Mouse (Mus musculus) heart, postnatal 25 days (tissue): ENCODE data around the gene 2310022A10Rik. TPM values are rescaled to one million over a fixed set of nuclear protein-coding genes. Genes with fewer than 3 reads are reported as not detected.
A peak's percentile ranks its signal among the peaks of the same experiment; 100 is the strongest.

Experiments
- DNase-seq: peaks from one replicate; pipeline ENCODE4 v3.0.0; 2022; ENCODE audit warnings: low spot score
- intact Hi-C: fragments of 180-260 bp; cut with DNase I; formaldehyde crosslinking; loops from one replicate; pipeline ENCODE4 v1.15.1; 2025
- total RNA-seq, 2 experiments: library from RNA; stranded (reverse); gene quantifications; 2 replicates each; pipeline ENCODE4 v1.2.3; 2021

Gene 2310022A10Rik
- total RNA-seq, 2 experiments from 2014 or later = 64.6 to 71.9 TPM

DNA sequence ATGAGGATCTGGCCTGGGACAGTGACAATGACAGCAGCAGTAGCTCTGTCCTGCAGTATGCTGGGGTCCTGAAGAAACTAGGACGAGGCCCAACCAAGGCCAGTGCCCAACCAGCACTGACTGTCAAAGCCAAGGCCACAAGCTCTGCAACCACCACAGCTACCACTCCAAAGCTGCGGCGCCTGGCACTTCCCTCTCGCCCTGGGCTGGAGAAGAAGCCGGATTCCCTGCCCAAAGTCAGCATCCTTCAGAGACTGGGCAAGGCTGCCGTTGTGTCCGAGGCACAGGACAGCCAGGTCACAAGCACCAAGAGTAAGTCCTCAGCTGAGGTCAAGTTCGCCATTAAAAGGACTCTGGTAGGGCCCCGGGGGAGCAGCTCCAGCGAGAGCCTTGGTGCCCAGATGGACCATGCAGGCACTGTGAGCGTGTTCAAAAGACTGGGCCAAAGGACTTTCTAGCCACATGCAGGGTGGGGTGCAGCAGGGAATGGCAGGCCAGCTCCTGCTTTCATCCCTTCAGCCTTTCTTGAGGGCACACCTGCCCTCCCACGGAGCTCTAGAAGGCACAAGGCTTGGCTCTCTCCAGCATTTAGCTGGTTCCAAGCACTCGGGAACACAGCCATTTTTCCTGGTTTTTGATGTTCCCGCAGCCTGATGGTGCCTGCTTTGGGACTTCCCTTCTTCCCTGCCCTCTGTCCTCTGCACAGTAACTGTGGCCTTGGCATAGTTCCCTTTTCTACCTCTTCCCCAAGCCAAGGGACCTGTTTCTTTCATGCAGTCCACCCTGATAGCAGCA lies 27.5 kb downstream of the 2310022A10Rik start:
- intact Hi-C loops = no loop called here
- no peak for DNase-seq

DNA sequence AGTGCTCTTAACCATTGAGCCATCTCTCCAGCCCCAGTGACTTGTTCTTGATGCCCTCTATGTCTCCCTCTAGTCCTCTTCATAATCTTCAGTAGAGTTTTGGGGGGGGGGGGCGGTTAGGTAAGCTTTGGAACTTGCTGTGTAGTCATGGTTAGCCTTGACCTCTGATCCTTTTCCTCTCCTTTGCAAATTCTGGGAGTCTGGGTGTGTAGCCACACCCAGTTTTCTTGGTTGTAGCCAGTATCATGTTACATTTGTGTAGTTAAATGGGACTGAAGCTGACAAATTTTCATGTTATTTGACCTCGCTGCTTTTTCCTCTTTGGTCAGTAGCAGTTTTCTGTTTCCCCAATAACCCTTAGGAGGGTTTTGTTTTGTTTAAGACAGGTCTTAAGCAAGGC lies 33.8 kb downstream of the 2310022A10Rik start:
- intact Hi-C loops = no loop called here
- no peak for DNase-seq

DNA sequence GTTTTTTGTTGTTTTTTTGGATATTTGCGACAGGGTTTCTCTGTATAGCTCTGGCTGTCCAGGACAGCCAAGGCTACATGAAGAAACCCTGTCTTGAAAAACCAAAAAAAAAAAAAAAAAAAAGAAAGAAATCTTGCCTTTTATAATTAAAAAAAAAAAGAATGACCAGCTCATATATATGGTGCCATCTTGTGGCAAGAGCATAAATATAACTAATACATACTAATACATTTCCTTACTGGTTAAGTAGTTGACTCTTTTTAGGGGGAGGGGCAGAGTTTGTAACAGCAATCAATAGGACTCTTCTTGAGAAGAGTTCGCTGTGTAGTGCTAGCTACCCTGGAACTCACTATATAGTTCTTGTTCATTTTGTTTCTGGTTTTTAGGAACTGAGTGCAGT lies 34.7 kb downstream of the 2310022A10Rik start:
- intact Hi-C loops = no loop called here
- no peak for DNase-seq

DNA sequence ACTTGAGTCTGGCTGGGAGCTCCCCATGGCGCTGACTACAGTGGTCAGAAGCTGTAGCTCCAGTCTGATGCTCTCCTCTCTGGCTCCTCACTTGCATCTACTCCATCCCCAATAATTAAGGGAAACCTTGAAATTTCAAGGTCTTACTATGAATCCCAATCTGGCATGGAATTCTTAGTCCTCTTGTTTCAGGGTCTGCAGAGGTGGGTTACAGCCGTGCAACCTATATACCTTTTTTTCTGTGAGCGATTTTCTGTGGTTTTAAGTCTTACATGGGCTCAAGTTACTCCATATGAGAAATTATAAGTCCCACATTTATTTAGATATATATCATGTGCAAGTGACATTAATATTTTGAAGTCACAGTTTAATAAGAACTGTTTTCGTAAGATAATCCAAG lies 37.1 kb downstream of the 2310022A10Rik start:
- intact Hi-C loops = no loop called here
- DNase-seq = no peak

DNA sequence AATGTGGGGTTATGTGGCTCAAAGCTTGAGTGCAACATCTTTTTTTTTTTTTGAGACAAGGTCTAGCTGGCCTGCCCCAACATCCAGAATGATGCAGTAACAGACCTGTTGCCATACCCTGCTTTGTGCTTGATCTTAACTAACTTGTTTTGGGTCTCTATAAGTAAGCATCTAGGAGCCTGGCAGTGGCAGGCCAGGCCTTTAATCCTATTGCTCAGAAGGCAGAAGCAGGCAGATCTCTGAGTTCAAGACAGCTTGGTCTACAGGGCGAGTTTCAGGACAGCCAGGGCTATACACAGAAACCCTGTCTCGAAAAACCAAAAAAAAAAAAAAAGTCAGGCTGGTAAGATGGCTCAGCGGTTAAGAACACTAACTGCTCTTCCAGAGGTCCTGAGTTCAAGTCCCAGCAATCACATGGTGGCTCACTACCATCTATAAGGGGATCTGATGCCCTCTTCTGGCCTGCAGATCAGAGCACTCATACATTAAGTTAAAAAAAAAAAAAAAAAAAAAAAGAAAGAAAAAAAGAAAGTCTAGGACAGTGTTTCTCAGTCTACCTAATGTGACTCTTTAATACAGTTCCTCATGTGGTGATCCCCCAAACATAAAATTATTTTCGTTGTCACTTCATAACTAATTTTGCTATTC lies 37.7 kb downstream of the 2310022A10Rik start:
- intact Hi-C loops = no loop called here

DNA sequence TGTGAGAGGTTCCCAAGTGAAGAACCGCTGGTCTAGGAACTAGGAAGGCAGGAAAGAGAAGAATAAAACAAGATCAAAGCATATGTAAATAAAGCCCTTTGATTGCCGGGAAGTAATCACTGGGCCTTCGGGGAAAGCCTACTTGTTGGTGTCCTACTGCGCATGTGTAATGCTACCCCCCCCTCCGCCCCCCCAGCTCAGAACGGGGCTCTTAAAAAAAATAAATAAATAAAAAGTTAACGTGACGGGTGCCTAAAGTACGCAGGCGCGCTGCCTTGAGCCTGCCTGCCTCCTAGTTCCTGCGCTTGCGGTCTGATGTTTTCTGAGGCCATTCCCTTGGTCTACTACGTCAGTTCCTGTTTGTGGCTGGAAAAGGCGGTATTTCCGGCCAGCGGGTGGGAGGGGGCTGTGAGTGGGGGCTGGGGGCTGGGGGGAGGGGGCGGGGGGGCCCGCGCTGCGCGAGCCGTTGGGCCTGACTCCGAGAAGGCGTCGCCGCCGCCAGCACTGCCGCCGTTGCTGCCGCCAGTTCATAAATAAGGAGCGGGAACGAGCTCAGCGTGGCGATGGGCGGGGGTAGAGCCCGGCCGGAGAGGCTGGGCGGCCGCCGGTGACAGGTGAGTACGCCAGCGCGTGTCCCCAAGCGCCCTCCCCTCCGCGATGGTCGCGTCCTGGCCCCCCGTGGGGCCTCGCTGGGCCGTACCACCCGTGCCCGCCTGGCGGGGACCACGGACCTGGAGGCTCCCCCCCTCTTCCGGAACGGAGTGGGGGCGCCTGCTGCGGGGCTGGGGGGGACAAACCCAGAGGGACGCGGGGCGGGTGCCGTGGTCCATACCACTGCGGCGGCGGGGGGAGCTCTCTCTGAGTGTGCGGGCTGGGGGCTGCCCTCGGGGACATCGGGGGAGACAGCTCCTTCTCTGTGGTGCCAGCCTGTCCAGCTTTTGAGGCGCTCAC lies 38.5 kb downstream of the 2310022A10Rik start, which contains the start of gene Akt2:
Gene Akt2 (plus strand): TSS at position 287 of the 951 bp plus-strand sequence.
- DNase-seq = peak; percentile 88
- intact Hi-C loops = no loop called here

More for the DNA sequence above, 37.7 kb downstream of the 2310022A10Rik start:
- no peak for DNase-seq

DNA sequence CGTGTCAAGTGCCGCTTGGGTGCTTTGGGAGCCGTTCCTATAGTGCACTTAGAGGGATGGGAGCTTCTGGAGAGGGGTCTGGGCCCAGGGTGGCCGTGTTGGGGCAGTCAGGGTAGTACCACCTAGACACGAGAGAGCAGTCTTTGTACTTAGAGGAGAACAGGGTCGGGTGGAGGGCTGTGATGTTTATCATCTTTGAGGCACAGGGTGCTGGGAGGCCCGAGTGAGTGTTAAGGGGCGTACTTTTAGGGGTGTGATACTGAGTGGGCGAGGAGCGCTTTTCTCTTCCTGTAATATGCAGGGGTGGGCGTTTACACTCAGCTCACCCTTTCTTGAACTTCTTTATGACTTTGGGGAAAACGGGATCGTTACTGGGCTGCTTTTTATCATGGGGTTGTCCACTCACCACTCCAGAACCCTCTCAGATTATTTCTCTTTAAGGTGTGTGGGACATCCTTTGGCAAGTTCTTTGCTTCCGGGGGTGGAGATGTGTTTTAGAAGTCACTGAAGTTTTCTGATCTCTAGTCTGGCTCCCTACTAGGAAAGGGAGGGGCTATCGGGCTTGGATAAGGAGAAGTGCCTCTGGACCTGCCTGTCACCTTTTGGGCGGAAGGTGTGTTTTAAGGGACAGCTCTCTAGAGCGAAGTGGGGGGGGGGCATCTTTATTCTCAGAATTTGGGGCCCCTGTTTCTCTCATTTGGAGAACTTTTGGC lies 39.3 kb downstream of the 2310022A10Rik start:
- DNase-seq = no peak
- intact Hi-C loops = no loop called here

DNA sequence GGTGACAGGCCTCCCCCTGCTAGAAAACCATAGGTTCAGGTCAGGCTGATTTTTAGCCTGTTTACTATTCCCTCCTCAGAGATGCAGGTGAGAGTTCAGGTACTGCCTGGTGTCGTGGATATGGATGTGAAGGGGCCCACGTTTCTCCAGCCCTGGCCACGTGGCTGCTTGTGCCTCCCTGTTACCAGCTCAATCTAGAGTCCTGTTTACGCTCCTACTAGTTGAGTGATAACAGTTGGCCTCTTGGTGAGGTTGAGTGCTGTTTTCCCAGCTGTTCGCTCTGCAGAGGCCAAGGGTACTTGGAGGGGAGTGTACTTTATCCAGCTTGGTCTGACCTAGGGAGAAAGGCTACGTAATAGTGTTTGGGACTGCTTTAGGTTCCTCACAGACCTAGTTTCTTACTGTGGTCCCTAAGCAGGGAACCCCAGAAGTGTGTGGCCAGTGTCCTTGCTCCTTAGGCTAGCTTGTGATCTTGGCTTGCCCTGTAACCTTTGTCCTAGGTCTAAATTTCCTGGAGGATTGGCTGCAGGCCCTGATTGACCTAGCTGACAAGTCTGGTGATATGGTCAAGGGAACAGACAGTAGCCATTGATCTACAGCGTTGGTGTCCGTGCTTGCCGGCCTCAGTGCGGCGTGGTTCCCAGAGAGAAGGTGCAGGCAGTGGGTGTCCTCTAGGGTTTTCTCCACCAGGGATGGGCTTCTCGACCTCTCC lies 40.1 kb downstream of the 2310022A10Rik start:
- intact Hi-C loops = no loop called here
- DNase-seq = peak; percentile 22

DNA sequence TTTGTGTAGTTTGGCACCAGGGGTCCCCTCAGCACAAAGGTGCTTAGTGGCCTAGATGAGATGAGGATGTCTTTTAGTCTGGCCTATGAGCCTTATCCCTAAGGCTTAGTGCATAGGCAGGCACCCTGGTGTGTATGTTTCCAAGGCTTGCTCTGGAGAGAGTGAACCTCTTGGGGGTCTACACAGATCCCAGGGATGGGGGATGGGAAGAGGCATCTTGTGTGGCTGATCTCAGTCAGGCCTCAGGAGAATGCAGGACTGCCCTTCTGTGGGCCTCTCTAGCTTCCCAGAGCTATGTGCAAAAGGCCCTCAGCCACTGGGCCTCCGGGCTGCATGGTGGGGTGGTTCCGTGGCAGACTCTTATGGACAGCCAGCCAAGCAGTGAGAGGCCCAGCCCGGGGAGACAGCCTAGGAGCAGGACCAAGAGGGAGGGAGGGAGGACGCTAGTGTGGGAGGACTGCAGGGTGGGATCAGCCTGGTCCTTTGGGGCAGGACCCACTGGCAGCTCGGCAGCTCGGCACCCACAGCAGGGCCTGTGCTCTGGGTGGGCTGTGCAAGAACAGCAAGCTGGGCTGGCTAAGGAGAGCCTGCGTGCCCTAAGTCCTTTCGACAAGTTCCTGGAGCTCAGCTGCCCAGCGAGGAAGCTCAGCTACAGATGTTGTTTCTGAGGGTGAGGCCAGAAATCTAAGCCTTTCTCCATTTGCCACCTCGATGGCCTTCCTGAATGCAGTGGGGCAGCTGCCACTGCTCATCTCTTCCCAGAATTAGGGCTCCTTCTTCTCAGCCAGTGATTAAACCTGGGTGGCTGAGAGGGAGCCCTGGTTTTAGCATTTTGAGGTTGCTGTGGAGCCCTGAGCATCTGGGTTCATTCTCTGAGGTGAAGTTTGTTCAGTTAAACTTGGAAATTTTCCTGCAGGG lies 43.8 kb downstream of the 2310022A10Rik start:
- peak; percentile 56 for DNase-seq
- intact Hi-C loops = no loop called here

DNA sequence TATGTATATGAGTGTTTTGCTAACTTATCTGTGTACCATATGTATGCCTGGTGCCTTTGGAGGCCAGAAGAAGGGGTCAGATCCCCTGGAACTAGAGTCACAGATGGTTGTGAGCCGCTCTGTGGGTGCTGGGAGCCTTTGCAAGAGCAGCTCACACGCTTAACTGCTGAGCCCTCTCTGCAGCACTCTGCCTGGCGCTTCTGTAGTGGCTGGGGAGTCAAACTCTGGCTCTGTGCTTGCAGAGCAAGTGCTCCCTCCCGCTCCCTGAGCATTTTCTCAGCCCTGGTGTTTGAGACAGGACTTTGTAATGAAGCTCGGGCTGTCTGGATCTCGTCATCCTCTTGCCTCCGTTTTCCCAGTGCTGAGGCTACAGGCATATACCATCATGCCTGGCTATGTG lies 45.0 kb downstream of the 2310022A10Rik start:
- no peak for DNase-seq
- intact Hi-C loops = no loop called here

DNA sequence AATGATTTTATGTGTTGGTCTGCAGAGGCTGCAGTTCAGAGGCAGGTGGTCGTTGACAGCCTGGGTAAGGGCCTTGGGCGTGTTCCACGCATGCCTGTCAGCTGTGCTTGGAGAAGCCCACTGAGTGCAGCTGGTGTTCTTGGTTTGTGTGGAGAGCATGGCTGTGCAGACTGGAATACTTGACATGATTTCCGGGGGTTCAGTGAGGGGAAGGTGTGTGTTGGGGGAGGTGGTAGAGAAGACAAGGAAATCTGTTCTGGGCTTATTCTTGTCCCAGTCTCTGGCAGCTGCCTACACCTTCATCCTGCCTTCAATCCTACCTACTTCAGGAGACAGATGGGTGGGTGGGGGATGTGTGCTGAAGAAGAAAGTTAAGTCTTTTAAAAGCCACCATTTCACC lies 48.6 kb downstream of the 2310022A10Rik start:
- intact Hi-C loops = no loop called here
- DNase-seq = no peak

DNA sequence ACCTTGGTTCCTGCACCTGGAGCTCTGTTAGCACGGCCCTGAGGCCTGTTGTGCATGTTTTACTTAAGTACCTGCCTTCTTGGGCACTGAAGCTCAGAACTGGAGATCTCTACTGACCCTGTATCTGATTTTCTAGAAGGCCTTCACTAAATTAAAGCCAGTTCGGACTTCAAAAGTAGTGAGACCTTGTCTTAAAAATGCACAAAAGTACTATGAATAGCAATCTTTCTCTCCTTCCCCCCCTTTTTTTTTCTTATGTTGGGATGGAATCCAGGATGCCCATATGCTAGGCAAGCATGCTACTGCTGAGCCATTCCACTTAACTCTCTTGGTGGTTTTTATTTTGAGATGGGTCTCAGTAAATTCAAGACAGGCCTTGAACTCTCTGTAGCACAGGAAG lies 49.1 kb downstream of the 2310022A10Rik start:
- intact Hi-C loops = no loop called here
- DNase-seq = no peak

DNA sequence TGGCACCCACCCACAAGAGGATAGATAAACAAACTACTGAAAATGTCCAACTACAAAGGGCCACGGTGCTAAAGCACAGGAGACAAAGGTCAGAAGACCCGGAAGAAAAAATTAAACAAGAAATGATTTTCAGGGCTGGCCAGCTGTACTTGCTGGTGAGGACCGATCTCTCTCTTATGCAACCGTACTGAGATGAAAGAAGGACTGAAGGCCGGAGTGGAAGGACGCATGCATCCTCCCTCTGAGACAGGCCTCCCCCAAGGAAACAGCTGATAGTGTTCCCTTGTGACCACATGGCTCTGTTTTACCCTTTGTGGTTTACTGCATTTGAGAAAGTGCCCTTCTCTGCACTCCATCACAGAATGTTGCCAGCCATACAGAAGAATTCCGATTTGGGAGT lies 49.8 kb downstream of the 2310022A10Rik start:
- no peak for DNase-seq
- intact Hi-C loops = no loop called here

DNA sequence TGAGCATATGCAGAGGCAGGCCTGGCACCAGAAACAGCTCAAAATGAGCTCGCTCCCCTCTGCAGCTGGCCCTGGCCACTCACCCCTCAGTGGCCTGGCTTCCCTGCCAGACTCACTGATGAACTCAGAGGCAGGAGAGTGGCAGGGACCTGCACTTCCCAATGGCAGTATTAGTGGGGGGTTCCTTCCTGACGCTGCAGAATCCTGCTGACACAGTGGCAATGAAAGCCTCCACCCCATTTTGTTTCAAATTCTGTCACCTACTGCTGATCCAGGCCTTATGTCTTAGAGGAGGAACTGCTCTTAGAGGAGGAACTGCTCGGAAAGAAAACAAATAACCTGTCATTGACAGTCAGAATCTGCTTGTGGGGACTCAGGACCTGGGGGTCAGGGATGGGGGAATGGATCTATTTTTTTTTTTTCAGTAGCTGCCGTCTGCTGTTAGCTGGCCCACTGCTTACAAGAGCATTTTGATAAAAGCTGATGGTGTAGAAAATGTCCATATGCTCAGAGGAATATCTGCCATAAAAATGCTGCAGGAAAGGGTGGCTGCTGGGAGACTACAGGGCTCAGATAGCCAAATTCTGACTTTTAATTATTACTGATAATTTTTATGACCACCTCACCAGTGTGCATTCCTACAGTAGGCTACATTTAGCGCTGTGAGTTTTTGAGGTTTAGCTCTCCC lies 51.8 kb downstream of the 2310022A10Rik start:
- no peak for DNase-seq
- intact Hi-C loops = no loop called here

DNA sequence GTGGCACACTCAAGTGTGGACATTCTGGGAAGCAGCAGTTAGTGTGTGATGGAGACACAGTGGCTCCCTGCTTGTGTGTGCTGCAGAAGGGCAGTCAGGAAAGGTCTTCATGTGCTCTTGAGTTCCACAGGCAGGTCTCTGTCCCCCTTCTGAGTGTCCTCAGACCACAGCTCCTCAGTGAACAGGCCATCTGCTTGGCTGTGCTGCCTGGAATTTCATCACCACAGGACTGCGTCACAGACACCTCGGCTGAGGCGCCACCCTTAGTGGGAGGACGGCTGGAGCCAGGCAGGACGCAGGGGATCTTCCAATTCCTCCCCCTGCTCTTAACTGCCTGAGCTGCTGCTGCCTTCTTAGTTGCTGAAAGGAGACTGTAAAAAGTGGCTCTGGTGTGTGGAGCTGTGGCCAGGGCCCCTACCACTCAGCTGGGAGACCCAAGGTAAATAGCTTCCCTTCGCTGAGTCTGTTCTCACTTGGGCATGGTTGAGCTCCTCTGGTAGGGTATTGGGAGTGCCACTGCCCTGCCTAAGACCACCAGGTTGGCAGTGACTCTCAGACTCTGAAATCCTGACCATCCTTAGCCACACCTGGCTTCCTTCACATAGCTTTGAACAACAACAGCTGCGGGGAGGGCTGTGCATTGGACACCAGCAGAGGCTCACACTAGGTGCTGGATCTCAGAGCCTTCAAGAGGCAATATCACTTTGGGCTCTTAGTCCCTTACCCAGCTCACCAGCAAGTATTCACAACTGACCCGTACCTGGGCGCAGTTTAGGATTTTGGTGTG lies 52.7 kb downstream of the 2310022A10Rik start:
- DNase-seq = peak; percentile 66
- intact Hi-C loops = no loop called here

DNA sequence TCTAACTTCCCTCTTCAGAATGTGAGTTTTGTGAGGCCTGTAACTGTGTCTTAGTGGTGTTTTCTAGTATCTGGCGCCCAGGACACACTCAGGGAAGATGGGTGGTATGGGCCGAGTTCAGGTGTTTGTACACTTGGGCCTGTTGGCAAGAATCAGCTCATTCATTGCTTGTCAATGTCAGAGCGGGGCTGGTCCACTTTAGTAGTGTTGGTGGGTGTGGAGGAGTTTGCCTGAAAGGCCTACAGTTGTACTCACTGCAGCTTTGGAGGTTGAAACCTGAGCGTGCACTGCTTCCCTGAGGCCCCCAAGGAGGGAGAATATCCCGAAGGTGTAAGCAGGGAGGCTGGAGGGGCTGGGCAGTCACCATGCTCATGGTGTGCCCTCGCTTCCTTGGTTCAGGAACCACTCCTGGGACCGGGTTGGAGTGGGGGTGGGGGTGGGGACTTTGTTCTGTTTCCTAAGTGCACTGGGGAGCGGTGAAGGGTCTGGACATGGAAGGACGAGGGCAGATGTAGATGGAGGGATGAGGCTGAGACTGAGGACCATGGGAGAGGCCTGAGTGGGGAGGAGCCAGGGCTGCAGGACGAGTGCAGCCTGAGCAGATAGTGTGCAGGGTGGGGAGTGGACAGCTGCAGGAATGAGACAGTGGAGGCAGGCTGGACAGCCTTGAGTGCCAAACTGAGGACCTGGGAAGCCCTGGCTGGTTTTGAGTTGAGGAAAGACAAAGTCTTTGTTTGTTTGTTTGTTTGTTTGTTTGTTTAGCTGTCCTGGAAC lies 53.6 kb downstream of the 2310022A10Rik start:
- intact Hi-C loops = no loop called here
- DNase-seq = no peak
